Mouse (Mus musculus) kidney, adult 8-10 months (tissue): ENCODE measurements around the gene Olfr1346.

Experiments
- DNase-seq, 2 experiments: peaks; one replicate each; pipeline ENCODE4 v3.0.0; 2022

The Olfr1346 gene

DNA sequence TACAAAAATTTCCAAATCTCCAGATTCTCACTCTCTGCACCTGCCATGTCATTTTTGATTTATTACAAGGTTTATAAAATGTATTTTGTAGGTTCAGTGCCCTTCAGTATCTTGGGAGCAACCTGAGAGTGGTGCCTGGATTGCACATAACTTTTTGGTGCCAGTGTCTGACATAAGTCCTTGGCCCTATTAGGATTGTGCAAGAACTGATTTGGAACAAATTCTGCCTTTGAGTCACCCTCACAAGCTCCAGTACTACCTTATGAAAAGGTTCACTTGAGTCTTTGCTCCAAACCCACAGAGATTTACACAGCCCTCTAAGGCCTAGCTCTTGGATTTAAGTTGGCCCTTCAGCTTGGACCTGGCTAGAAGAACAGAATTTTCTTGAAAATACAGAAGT lies at the start of gene Olfr1346:
Olfr1346 (plus strand) TSS at position 151 of the 400 bp plus-strand sequence.
- DNase-seq, result no peak

DNA sequence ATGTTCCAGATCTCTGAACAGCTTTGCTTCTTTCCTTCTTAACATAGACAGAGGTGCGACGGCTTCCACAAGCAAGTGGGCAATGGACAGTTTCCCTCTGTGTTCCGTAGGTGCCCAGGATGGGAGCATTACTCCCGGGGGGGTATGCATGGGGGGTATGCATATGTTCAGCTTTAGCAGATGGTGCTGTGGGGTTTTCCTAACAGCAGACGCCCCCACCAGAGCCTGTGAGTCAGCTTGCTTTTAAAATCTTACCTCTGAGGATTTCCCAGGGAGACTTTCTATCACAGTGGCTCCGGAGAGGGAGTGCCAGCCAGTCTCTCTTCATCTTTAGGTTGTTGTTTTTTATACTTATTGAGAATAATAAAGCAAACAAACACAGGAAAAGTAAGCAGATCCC lies 47.0 kb upstream of the Olfr1346 start:
- no peak for DNase-seq

DNA sequence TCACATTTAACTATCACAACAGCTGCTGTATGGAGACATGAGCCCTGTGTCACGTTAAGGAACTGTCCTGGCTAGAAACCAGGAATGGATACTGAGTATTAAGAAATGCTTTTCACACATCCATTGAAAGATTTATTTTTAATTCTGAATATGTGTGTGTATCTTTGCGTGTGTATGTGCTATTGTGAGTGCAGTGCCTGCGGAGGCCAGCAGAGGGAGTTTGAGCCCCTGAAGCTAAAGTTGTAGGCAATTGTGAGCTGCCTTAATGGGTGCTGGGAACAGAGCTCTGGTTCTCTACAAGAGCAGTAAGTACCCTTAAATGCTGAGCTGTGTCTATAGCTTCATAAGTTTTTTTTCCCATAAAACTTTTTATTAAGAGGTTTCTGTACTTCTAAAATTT lies 37.5 kb upstream of the Olfr1346 start:
- no peak for DNase-seq

DNA sequence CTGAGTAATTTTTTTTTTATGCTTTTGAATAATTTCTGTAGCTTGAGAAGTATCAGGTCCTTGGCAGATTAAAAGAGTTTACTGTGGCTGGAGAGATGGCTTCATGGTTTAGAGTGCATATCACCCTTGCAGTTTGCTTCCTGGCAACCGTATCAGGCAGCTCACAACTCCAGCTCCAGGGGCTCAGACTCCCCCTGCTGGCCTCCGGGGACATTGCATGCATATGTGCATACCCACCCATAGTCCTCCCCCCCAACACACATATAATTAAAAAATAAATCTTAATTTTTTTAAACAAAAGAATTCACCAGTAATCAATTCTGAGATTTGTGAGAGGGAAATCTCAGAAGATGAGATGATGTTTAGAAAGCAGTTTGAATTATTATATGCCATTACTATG lies 36.6 kb upstream of the Olfr1346 start:
- peak; percentile 9 to 51 for DNase-seq

DNA sequence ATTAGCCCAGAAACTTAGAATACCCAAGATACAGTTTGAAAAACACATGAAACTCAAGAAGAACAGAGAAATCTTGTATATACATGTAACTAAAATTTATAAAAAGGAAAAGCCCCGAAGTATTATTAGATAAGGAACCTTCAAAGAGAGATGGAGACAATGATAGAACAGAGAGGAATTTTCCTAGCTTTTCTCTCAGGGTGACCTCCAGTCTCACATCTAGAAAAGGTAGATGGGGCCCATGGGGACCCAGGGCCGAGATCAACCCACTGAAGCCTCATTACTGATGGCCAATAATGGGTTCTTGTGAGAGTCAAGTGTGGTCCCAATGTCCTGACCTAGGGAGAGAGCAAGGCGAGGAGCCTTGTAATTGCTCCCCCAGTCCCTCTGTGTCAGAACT lies 28.5 kb upstream of the Olfr1346 start, which contains the start of gene Olfr1344:
Olfr1344 (plus strand) TSS at position 301 of the 400 bp plus-strand sequence.
- no peak for DNase-seq

DNA sequence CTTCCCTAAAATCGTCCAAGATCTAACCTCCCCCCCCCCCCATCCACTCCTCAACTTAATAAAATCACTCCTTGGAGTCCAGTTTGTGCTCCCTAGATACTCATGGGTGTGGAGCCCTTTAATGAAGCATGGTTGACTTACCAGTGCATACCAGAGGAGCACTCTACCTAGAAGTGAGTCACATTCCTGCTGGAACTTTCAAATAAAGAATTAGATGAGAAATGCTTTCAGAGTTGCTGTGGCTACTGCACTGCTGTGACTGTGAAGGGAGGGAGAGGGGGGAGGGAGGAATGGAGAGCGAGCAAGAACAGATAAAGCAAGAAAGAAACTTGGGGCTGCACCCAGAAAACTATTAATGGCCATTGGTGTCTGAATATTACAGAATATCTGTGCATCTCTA lies 25.7 kb upstream of the Olfr1346 start:
- peak in 1 of 2 experiments; percentile 8 for DNase-seq

DNA sequence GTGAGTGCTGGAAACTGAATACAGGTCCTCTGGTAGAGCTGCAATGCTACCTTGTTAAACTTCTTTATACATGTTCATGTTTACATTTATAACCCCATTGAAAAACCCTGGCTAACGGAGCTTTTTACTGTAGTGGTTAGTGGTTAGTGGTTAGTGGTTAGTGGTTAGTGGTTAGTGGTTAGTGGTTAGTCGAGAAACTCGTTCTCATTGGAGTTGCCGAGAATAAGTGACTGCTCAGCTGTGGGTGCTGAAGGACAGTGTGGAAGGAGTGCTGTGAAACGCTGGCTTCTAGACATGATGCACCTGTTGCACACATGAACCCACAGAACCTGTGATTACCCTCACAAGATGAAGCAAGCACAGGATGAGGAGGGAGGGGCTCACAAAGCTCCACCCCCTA lies 19.1 kb upstream of the Olfr1346 start:
- no peak for DNase-seq

DNA sequence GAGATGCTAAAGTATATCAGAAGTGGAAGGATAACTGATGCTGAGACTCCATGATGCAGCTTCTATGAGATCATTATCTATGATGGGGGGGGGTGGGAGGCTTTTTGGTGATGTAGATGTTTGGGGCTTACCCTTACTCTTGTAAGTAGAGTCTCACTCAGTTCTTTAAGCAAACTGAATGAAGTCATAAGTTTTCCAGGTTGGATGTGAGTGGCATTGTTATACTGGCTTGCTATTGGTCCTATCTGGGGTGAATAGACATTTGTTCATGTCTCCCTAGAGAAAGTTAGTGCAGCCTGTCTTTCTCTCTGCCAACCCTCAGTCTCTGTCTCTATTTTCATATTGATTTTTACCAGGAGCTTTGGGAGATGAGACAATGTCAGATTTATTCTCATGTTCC lies 11.0 kb upstream of the Olfr1346 start, which contains the start of gene Olfr1336:
Olfr1336 (plus strand) TSS at position 301 of the 400 bp plus-strand sequence.
- DNase-seq, result no peak

DNA sequence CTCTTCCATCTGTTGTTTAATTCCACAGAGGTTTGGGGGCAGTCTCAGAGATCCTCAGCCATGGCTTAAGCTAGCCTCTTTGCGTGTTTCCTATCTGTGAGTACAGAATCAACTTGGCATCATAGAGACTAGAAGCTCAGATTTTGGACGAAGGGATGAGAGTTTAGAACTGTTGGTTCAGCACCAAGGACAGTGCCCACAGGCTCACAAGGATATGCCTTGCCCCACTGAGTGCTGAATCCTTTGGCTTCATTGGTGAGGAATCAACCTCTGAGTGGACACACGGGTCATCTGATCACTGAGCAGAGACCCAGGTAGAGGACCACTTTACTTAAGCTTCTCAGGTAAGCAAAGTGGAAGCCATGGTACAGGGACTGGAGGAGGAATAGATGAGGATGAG lies 10.5 kb upstream of the Olfr1346 start:
- no peak for DNase-seq

DNA sequence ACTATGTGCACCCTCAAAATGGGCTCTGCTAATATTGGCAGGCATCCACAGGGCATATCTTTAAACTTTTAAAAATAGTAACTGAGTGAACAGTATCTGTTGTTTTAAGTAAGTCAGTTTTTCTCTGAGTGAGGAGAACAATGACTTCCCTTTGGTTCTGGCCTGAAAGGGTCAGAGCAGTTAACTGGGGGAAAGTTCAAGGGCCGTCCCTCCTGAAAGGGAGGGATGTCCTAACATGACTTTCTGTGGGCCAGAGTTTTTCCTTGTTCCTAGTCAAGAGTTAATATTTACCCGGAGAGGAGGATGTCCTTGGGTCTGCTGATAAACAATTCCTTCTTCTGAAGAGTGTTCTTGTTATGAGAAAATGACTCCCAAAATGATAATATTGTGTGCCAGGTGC lies 10.7 kb downstream of the Olfr1346 start:
- DNase-seq, result peak; percentile 67 to 68

DNA sequence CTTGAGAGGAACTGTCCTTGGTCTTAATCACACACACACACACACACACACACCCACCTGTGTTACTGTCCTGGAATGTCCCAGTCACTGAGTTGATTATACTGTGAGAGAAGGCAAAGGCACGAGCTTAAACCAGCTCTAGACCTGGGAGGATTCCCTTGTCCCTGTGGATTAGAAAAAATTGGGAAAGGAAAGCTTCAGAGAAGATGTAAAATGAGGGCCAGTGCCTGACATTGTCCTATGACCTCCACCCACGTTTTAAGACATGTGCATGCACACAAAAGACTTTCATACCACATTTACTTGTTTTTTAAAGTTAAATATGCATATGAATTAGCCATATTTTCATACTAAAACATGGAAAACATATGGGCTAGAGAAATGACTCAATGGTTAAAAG lies 19.9 kb downstream of the Olfr1346 start, which contains the start of gene Olfr5:
Olfr5 (minus strand) TSS at position 101 of the 400 bp plus-strand sequence.
- DNase-seq, result no peak

DNA sequence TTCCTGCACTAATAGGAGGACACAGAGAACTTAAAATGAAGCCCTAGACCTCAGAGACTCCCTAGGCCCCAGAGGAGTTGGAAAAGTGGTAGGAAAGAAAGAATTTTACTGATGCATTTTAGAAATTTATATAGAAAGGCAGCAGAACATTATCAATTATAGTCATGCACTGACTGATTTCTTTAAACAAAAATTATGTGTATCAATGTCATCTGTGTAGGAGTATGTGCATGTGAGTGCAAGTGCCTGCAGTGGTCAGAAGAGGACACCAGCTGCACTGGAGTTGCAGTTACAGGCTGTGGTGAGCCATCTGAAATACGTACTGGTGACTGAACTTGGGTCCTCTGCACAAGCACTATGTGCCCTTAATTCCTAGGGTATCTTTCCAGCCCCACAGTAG lies 32.8 kb downstream of the Olfr1346 start, which contains the start of gene Olfr1347:
Olfr1347 (minus strand) TSS at position 101 of the 400 bp plus-strand sequence.
- no peak for DNase-seq

DNA sequence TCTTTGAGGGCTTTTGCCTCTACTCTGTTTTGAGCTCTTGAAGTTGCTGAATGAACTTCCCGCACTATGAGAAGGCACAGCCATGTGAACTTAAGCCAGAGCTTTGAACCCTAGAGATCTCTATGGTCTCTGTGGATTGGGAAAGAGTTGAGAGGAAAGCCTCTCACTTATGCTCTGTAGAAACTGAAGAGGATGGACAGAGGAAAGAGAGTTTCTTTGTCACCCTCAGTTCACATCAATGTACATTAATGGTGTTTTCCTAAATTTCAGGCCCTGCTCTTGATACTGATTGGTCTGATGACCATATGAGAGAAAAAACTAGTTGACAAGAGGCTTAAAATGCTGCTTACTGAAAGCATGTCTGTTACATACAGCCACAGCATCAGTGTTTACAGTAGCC lies 41.7 kb downstream of the Olfr1346 start, which contains the start of gene Olfr1348:
Olfr1348 (minus strand) TSS at position 101 of the 400 bp plus-strand sequence.
- DNase-seq, result no peak

DNA sequence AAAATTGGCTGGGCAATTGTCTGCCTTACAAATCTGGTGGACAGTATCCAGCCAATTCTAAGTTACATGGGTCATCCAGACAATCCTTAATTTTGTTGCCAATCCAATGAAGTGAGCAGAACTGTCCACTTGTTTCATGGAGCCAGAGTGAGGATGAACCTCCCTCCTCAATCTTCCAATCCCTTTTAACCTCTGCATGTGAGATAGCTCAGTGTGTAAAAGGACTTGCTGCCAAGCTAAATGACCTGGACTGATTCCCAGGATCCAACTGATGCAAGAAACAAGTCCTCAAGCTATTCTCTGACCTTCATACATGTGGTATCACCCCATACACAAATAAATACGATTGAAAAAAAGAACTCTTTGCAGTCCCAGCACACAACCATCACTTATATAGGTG lies 54.8 kb downstream of the Olfr1346 start:
- no peak for DNase-seq

DNA sequence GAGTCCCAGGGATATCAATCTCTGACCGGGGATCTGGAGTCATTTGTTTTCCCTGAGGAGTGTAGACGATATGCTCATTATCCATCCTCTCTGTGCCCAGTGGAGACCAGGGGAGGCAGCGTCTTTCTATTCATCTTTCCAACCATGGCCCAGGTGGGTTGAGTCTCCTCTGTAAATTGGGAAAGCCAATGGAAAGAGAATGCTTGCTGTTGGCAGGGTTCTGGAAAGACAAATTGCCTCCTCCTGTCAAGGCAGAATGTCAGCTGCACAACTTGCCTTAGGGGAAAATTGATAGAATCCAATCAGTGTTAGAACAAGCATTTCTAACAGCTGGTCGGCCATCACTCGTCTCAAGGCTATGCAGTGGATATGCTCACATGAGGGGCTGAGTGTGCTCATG lies 55.9 kb downstream of the Olfr1346 start, which contains the start of gene Olfr1349:
Olfr1349 (minus strand) TSS at position 101 of the 400 bp plus-strand sequence.
- DNase-seq, result no peak

DNA sequence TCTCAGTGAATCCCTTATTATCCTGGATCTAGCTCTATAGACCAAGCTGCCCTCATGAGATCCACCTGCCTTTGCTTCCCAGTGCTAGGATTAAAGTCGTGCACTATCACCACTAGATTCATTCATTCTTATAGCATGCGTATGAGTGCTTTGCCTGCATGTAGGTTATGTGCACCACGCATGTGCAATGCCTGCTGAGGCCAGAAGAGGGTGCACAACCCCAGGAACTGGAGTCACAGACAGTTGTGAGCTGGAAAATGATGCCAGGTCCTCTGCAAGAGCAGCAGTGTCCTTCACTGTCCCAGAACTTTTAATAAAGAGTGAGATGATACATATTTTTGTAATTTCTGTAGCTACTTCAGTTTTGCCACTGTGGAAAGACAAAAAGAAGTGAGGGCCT lies 58.1 kb downstream of the Olfr1346 start:
- DNase-seq, result no peak

DNA sequence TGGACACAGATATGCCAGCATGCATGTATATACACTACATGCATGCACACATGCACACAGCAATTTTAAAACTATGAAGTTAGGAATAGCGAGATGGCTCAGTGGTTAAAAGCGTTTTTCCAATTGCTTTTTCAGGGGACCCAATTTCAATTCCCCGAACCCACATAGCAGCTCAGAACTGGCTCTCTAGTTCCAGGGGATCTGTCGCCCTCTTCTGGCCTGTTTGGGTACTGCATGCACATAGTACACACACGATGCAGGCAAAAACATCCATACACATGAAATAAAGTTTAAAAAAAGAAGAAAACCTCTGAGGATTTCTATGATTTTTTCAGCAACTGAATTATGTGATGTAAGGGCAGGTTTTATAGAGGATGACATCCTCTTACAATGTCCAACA lies 59.2 kb downstream of the Olfr1346 start:
- DNase-seq, result peak in 1 of 2 experiments; percentile 37
